Mouse (Mus musculus): ENCODE data around the gene Pde8a. TPM values are rescaled to one million over a fixed set of nuclear protein-coding genes. Genes with fewer than 3 reads are reported as not detected.

Gene Pde8a
- 20.8 and 30.6 TPM in 2 replicates for polyA plus RNA-seq (2011; ENCODE audit: insufficient read length, low read depth, missing spikeins)

GRCm38 (mm10) chr7:81213347-81214152 is at the start of gene Pde8a:
TSS of gene Pde8a (plus strand) at chr7:81213596.
- no peaks in the 10 kb centered on the region for H3K4me1 ChIP-seq (ENCODE audit: control insufficient read depth, insufficient read depth, low read length)
- TF ChIP-seq POLR2A (IDR thresholded peaks at IDR 0.05; ENCODE audit: low read depth, low read length), result peak; percentile 33; the same call in 1 of the 2 replicates
- no peak for TF ChIP-seq CTCF (IDR thresholded peaks at IDR 0.05; ENCODE audit: borderline replicate concordance, insufficient read depth, low read length)
- peak within 1 kb of the TSS; percentile 54 for H3K4me3 ChIP-seq (ENCODE audit: insufficient read depth, low read length)
- no peak within 1 kb of the TSS for H3K27ac ChIP-seq (ENCODE audit: insufficient read depth, low read length)

- Histone ChIP-seq H3K4me3 (ENCODE audit: insufficient read depth, low read length) (no peak overlapping the region), H3K4me1 (ENCODE audit: control insufficient read depth, insufficient read depth, low read length) (no peaks in the 10 kb centered on the region), H3K27ac (ENCODE audit: insufficient read depth, low read length) (no peak overlapping the region)
- TF ChIP-seq CTCF (IDR thresholded peaks at IDR 0.05; ENCODE audit: borderline replicate concordance, insufficient read depth, low read length), result no peak
Observed at GRCm38 (mm10) chr7:81164411-81164810, 49.0 kb upstream of the Pde8a start.

- TF ChIP-seq POLR2A (IDR thresholded peaks at IDR 0.05; ENCODE audit: low read depth, low read length) (no peak), CTCF (IDR thresholded peaks at IDR 0.05; ENCODE audit: borderline replicate concordance, insufficient read depth, low read length) (no peak)
- no peak overlapping the region for H3K27ac ChIP-seq (ENCODE audit: insufficient read depth, low read length)
- H3K4me1 ChIP-seq (ENCODE audit: control insufficient read depth, insufficient read depth, low read length), result no peaks in the 10 kb centered on the region
- no peak overlapping the region for H3K4me3 ChIP-seq (ENCODE audit: insufficient read depth, low read length)
Observed at GRCm38 (mm10) chr7:81167124-81167523, 46.3 kb upstream of the Pde8a start.

- Histone ChIP-seq H3K4me3 (ENCODE audit: insufficient read depth, low read length) (no peak overlapping the region), H3K4me1 (ENCODE audit: control insufficient read depth, insufficient read depth, low read length) (no peaks in the 10 kb centered on the region), H3K27ac (ENCODE audit: insufficient read depth, low read length) (no peak overlapping the region)
- TF ChIP-seq CTCF (IDR thresholded peaks at IDR 0.05; ENCODE audit: borderline replicate concordance, insufficient read depth, low read length) (no peak), POLR2A (IDR thresholded peaks at IDR 0.05; ENCODE audit: low read depth, low read length) (no peak)
Observed at GRCm38 (mm10) chr7:81169351-81169750, 44.0 kb upstream of the Pde8a start.

GRCm38 (mm10) chr7:81173931-81174330 is 39.5 kb upstream of the Pde8a start:
- Histone ChIP-seq H3K27ac (ENCODE audit: insufficient read depth, low read length) (no peak overlapping the region), H3K4me1 (ENCODE audit: control insufficient read depth, insufficient read depth, low read length) (peaks cover 3% of the 10 kb centered on the region; the same call in 1 of the 2 replicates), H3K4me3 (ENCODE audit: insufficient read depth, low read length) (no peak overlapping the region)
- TF ChIP-seq POLR2A (IDR thresholded peaks at IDR 0.05; ENCODE audit: low read depth, low read length), result no peak
- no peak for TF ChIP-seq CTCF (IDR thresholded peaks at IDR 0.05; ENCODE audit: borderline replicate concordance, insufficient read depth, low read length)

- no peak overlapping the region for H3K4me3 ChIP-seq (ENCODE audit: insufficient read depth, low read length)
- peaks cover 7% of the 10 kb centered on the region for H3K4me1 ChIP-seq (ENCODE audit: control insufficient read depth, insufficient read depth, low read length)
- no peak for TF ChIP-seq CTCF (IDR thresholded peaks at IDR 0.05; ENCODE audit: borderline replicate concordance, insufficient read depth, low read length)
- no peak for TF ChIP-seq POLR2A (IDR thresholded peaks at IDR 0.05; ENCODE audit: low read depth, low read length)
- H3K27ac ChIP-seq (ENCODE audit: insufficient read depth, low read length), result no peak overlapping the region
Observed at GRCm38 (mm10) chr7:81174654-81175053, 38.7 kb upstream of the Pde8a start.

- Histone ChIP-seq H3K27ac (ENCODE audit: insufficient read depth, low read length) (no peak overlapping the region), H3K4me1 (ENCODE audit: control insufficient read depth, insufficient read depth, low read length) (peaks cover 7% of the 10 kb centered on the region)
- no peak for TF ChIP-seq CTCF (IDR thresholded peaks at IDR 0.05; ENCODE audit: borderline replicate concordance, insufficient read depth, low read length)
- no peak for TF ChIP-seq POLR2A (IDR thresholded peaks at IDR 0.05; ENCODE audit: low read depth, low read length)
Observed at GRCm38 (mm10) chr7:81176187-81176769, 37.1 kb upstream of the Pde8a start.

GRCm38 (mm10) chr7:81179494-81179893 is 33.9 kb upstream of the Pde8a start:
- Histone ChIP-seq H3K4me1 (ENCODE audit: control insufficient read depth, insufficient read depth, low read length) (peaks cover 13% of the 10 kb centered on the region), H3K4me3 (ENCODE audit: insufficient read depth, low read length) (no peak overlapping the region), H3K27ac (ENCODE audit: insufficient read depth, low read length) (peak overlapping the region; percentile 52)
- TF ChIP-seq CTCF (IDR thresholded peaks at IDR 0.05; ENCODE audit: borderline replicate concordance, insufficient read depth, low read length), result no peak
- no peak for TF ChIP-seq POLR2A (IDR thresholded peaks at IDR 0.05; ENCODE audit: low read depth, low read length)

More at GRCm38 (mm10) chr7:81176187-81176769, 37.1 kb upstream of the Pde8a start:
- no peak overlapping the region for H3K4me3 ChIP-seq (ENCODE audit: insufficient read depth, low read length)

- TF ChIP-seq POLR2A (IDR thresholded peaks at IDR 0.05; ENCODE audit: low read depth, low read length), result no peak
- no peak for TF ChIP-seq CTCF (IDR thresholded peaks at IDR 0.05; ENCODE audit: borderline replicate concordance, insufficient read depth, low read length)
- H3K27ac ChIP-seq (ENCODE audit: insufficient read depth, low read length), result peak overlapping the region; percentile 98
- peaks cover 11% of the 10 kb centered on the region for H3K4me1 ChIP-seq (ENCODE audit: control insufficient read depth, insufficient read depth, low read length)
- H3K4me3 ChIP-seq (ENCODE audit: insufficient read depth, low read length), result no peak overlapping the region
Observed at GRCm38 (mm10) chr7:81182492-81183175, 30.8 kb upstream of the Pde8a start.
